In genomic region chr1:62276466-62276865, GRCm38 (mm10) we compare ENCODE assay signal across 22 mouse cellular contexts.
DNase-seq lines count a peak whose midpoint lies in the region; TF ChIP-seq lines count a peak whose summit lies in the region.
"Had no signal": no experiment of that assay in that cellular context is flagged by ENCODE, and none has a peak within 500 bp of the region (broad histone marks: within the 10 kb centered on the region; RNA-seq: fewer than 3 reads in every experiment).

No protein-coding gene starts in this region.

- WGBS in kidney, adult 2 months, result 59% methylated on average over 3 of the region's 3 CpGs

- H3K36me3 ChIP-seq in kidney, adult 2 months (ENCODE audit: control insufficient read depth, insufficient read depth, low read length), result no peaks in the 10 kb centered on the region
- H3K36me3 ChIP-seq: embryonic facial prominence, embryonic 13.5 days; embryonic facial prominence, embryonic 15.5 days; forebrain, embryonic 10.5 days; forebrain, embryonic 12.5 days; G1E had no signal

- DNase-seq in cerebellum, postnatal 10 days, result peak; percentile 50 to 53
- DNase-seq in cerebellum, adult 9-11 months, result no peak
- peak; percentile 2 for DNase-seq in kidney, adult 2 months
- no peak for DNase-seq in kidney, postnatal 4 days
- peak; percentile 39 for DNase-seq in brain, embryonic 14.5 days (ENCODE audit: low read depth)
- DNase-seq: adrenal gland, adult 8-10 months; adrenal gland, postnatal 14 days; adrenal gland, postnatal 36 days; B cell, adult 2 months; cerebellum, adult 11 months; cerebellum, adult 18-20 months; cerebellum, adult 9-10 months; cerebellum, postnatal 36 days; embryo, embryonic 11 days had no signal

- no peak overlapping the region for H3K4me3 ChIP-seq in kidney, adult 2 months (ENCODE audit: insufficient read depth, low read depth, low read length)
- H3K4me3 ChIP-seq: embryonic facial prominence, embryonic 13.5 days; embryonic facial prominence, embryonic 15.5 days; erythroblast, embryonic 14.5 days; forebrain, embryonic 10.5 days; forebrain, embryonic 12.5 days had no signal

- no peak overlapping the region for H3K27ac ChIP-seq in kidney, adult 2 months (ENCODE audit: insufficient read depth, low read depth, low read length)
- H3K27ac ChIP-seq: embryonic facial prominence, embryonic 13.5 days; embryonic facial prominence, embryonic 15.5 days; forebrain, embryonic 10.5 days; forebrain, embryonic 12.5 days had no signal

- no peaks in the 10 kb centered on the region for H3K4me1 ChIP-seq in kidney, adult 2 months (ENCODE audit: control insufficient read depth, insufficient read depth, low read length)
- H3K4me1 ChIP-seq: embryonic facial prominence, embryonic 13.5 days; embryonic facial prominence, embryonic 15.5 days; forebrain, embryonic 12.5 days had no signal

- TF ChIP-seq POLR2A in kidney, adult 2 months (IDR thresholded peaks at IDR 0.05; ENCODE audit: low read depth, low read length), result no peak
- TF ChIP-seq POLR2A in brain, embryonic 14.5 days (IDR thresholded peaks at IDR 0.05; ENCODE audit: borderline replicate concordance, extremely low read depth, insufficient read depth, insufficient read length, poor library complexity, severe bottlenecking), result no peak

- no peak for TF ChIP-seq CTCF in kidney, adult 2 months (conservative IDR thresholded peaks at IDR 0.05; ENCODE audit: insufficient read depth, insufficient read length, low read depth, low read length)
- no peak for TF ChIP-seq CTCF in brain, embryonic 14.5 days (IDR thresholded peaks at IDR 0.05; ENCODE audit: borderline replicate concordance, extremely low read depth, insufficient read depth, insufficient read length)

- H3K27me3 ChIP-seq in kidney, adult 2 months (replicated peaks; ENCODE audit: control insufficient read depth, insufficient read depth, low read length), result no peaks in the 10 kb centered on the region
- H3K27me3 ChIP-seq: CH12.LX; embryonic facial prominence, embryonic 13.5 days; embryonic facial prominence, embryonic 15.5 days; forebrain, embryonic 12.5 days; Patski had no signal

Comparison
In these comparisons a context has a peak if more than half of its experiments do, and no peak if none do; other contexts are left out.
1. DNase-seq: peak in cerebellum, postnatal 10 days (2 of 2), kidney, adult 2 months (single experiment) and brain, embryonic 14.5 days (single experiment); none in cerebellum, adult 9-11 months (single experiment) and kidney, postnatal 4 days (0 of 2).